Mouse (Mus musculus) small intestine, adult 2 months (tissue): ENCODE measurements around the gene Izumo1r.

ENCODE experiments used
- CTCF ChIP-seq: fragments of 200-500 bp; IDR thresholded peaks from 2 replicates; pipeline ENCODE4 v1.5.1; 2012; ENCODE audit warnings: low read depth, mild to moderate bottlenecking, control low read depth, inconsistent platforms, low read length, moderate library complexity, mixed read lengths; ENCODE audit not compliant: insufficient replicate concordance, insufficient read length; ENCODE audit errors: extremely low read depth
- POLR2A ChIP-seq: fragments of 200-500 bp; IDR thresholded peaks from 2 replicates; pipeline ENCODE4 v1.6.1; 2012; ENCODE audit warnings: low read depth, mild to moderate bottlenecking, control low read depth, inconsistent platforms, low read length, moderate library complexity

GRCm38 (mm10) chr9:14934851-14935250 lies 31.1 kb upstream of the Izumo1r start:
- no peak for TF ChIP-seq POLR2A
- TF ChIP-seq CTCF: no peak
